Mouse (Mus musculus) urinary bladder, adult 18-20 months (tissue): Measurements from ENCODE around the gene Fam129a.

Experiments
- DNase-seq, 2 experiments: peaks; one replicate each; pipeline ENCODE4 v3.0.0; 2022; ENCODE audit warnings: low spot score in 2 of 2, mixed read lengths in 2 of 2

Fam129a gene

GRCm38 (mm10) chr1:151583457-151584181, 12.6 kb downstream of the Fam129a start:
- no peak for DNase-seq

GRCm38 (mm10) chr1:151584182-151584471, 13.1 kb downstream of the Fam129a start:
- no peak for DNase-seq

- no peak for DNase-seq
These were observed 13.7 kb downstream of the Fam129a start for GRCm38 (mm10) chr1:151584565-151585216.

- no peak for DNase-seq
These were observed 14.7 kb downstream of the Fam129a start for GRCm38 (mm10) chr1:151585647-151586046.

- DNase-seq = no peak
These were observed 21.4 kb downstream of the Fam129a start for GRCm38 (mm10) chr1:151592085-151593017.

- DNase-seq = no peak
These were observed 23.9 kb downstream of the Fam129a start for GRCm38 (mm10) chr1:151594906-151595305.

- DNase-seq = no peak
These were observed 24.8 kb downstream of the Fam129a start for GRCm38 (mm10) chr1:151595600-151596299.

- no peak for DNase-seq
These were observed 25.6 kb downstream of the Fam129a start for GRCm38 (mm10) chr1:151596562-151596961.

GRCm38 (mm10) chr1:151597677-151598297, 26.8 kb downstream of the Fam129a start:
- DNase-seq = no peak

GRCm38 (mm10) chr1:151598876-151599275, 27.9 kb downstream of the Fam129a start:
- DNase-seq = no peak

- no peak for DNase-seq
These were observed 33.3 kb downstream of the Fam129a start for GRCm38 (mm10) chr1:151604328-151604727.

- DNase-seq = peak in 1 of 2 experiments; percentile 61
These were observed 37.0 kb downstream of the Fam129a start for GRCm38 (mm10) chr1:151607957-151608356.

GRCm38 (mm10) chr1:151610621-151611020, 39.6 kb downstream of the Fam129a start:
- no peak for DNase-seq

GRCm38 (mm10) chr1:151614320-151614935, 43.4 kb downstream of the Fam129a start:
- DNase-seq = no peak

GRCm38 (mm10) chr1:151615625-151616024, 44.6 kb downstream of the Fam129a start:
- no peak for DNase-seq

GRCm38 (mm10) chr1:151616555-151617205, 45.7 kb downstream of the Fam129a start:
- DNase-seq = no peak

- DNase-seq = no peak
These were observed 47.3 kb downstream of the Fam129a start for GRCm38 (mm10) chr1:151618251-151618650.

GRCm38 (mm10) chr1:151619281-151619711, 48.3 kb downstream of the Fam129a start:
- no peak for DNase-seq

- no peak for DNase-seq
These were observed 49.7 kb downstream of the Fam129a start for GRCm38 (mm10) chr1:151620730-151621129.
